Mouse (Mus musculus): ENCODE data around the gene Sema3d. TPM values are rescaled to one million over a fixed set of nuclear protein-coding genes. Genes with fewer than 3 reads are reported as not detected.
A peak's percentile ranks its signal among the peaks of the same experiment; 100 is the strongest.

The Sema3d gene
- polyA plus RNA-seq, 1 experiment from 2014 or later, result 12.4 TPM

- Histone ChIP-seq H3K36me3 (ENCODE audit: control insufficient read depth, insufficient read depth, low read length) (no peaks in the 10 kb centered on the region), H3K27me3 (ENCODE audit: control insufficient read depth, insufficient read depth, low read length) (no peaks in the 10 kb centered on the region), H3K9me3 (ENCODE audit: control insufficient read depth, low read length) (no peaks in the 10 kb centered on the region), H3K4me3 (ENCODE audit: low read depth, low read length) (no peak overlapping the region), H3K4me1 (ENCODE audit: control insufficient read depth, insufficient read depth, low read length) (no peaks in the 10 kb centered on the region), H3K27ac (replicated peaks; ENCODE audit: low read depth, low read length) (no peak overlapping the region), H3K4me2 (ENCODE audit: low read depth, severe bottlenecking) (no peak overlapping the region), H3K9ac (ENCODE audit: low read length) (no peak overlapping the region)
- WGBS, result 31% methylated on average over 5 of the region's 5 CpGs
- ATAC-seq (ENCODE audit: insufficient number of reproducible peaks, low FRiP score, low TSS enrichment, low read depth) (peak; percentile 77; the same call in 1 of the 2 replicates), DNase-seq (ENCODE audit: low spot score) (no peak)
Observed at GRCm38 (mm10) chr5:12423264-12423663, 40.1 kb downstream of the Sema3d start.

GRCm38 (mm10) chr5:12441737-12442136, 58.6 kb downstream of the Sema3d start:
- H3K9ac ChIP-seq (ENCODE audit: low read length), result no peak overlapping the region
- peak; percentile 62 for DNase-seq (ENCODE audit: low spot score)
- no peak overlapping the region for H3K4me2 ChIP-seq (ENCODE audit: low read depth, severe bottlenecking)
- H3K9me3 ChIP-seq (ENCODE audit: control insufficient read depth, low read length), result no peaks in the 10 kb centered on the region
- 10% methylated on average over 1 of the region's 1 CpGs for WGBS
- H3K36me3 ChIP-seq (ENCODE audit: control insufficient read depth, insufficient read depth, low read length), result no peaks in the 10 kb centered on the region
- H3K27me3 ChIP-seq (ENCODE audit: control insufficient read depth, insufficient read depth, low read length), result no peaks in the 10 kb centered on the region
- ATAC-seq (ENCODE audit: insufficient number of reproducible peaks, low FRiP score, low TSS enrichment, low read depth), result peak; percentile 87
- no peak overlapping the region for H3K27ac ChIP-seq (replicated peaks; ENCODE audit: low read depth, low read length)
- peaks cover 3% of the 10 kb centered on the region; the same call in 1 of the 2 replicates for H3K4me1 ChIP-seq (ENCODE audit: control insufficient read depth, insufficient read depth, low read length)
- no peak overlapping the region for H3K4me3 ChIP-seq (ENCODE audit: low read depth, low read length)

- ATAC-seq (ENCODE audit: insufficient number of reproducible peaks, low FRiP score, low TSS enrichment, low read depth) (peak; percentile 64), DNase-seq (ENCODE audit: low spot score) (peak; percentile 33)
- peaks cover 3% of the 10 kb centered on the region; the same call in 1 of the 2 replicates for H3K4me1 ChIP-seq (ENCODE audit: control insufficient read depth, insufficient read depth, low read length)
- H3K4me3 ChIP-seq (ENCODE audit: low read depth, low read length), result no peak overlapping the region
- no peaks in the 10 kb centered on the region for H3K36me3 ChIP-seq (ENCODE audit: control insufficient read depth, insufficient read depth, low read length)
- no peak overlapping the region for H3K4me2 ChIP-seq (ENCODE audit: low read depth, severe bottlenecking)
- no peaks in the 10 kb centered on the region for H3K27me3 ChIP-seq (ENCODE audit: control insufficient read depth, insufficient read depth, low read length)
- H3K9me3 ChIP-seq (ENCODE audit: control insufficient read depth, low read length), result no peaks in the 10 kb centered on the region
- H3K27ac ChIP-seq (replicated peaks; ENCODE audit: low read depth, low read length), result peak overlapping the region; percentile 61
- WGBS, result 34% methylated on average over 7 of the region's 7 CpGs
- no peak overlapping the region for H3K9ac ChIP-seq (ENCODE audit: low read length)
Observed at GRCm38 (mm10) chr5:12442176-12443105, 59.3 kb downstream of the Sema3d start.

- H3K4me2 ChIP-seq (ENCODE audit: low read depth, severe bottlenecking), result no peak overlapping the region
- no peaks in the 10 kb centered on the region for H3K27me3 ChIP-seq (ENCODE audit: control insufficient read depth, insufficient read depth, low read length)
- no peaks in the 10 kb centered on the region for H3K4me1 ChIP-seq (ENCODE audit: control insufficient read depth, insufficient read depth, low read length)
- WGBS, result 87% methylated on average over 4 of the region's 4 CpGs
- DNase-seq (ENCODE audit: low spot score), result no peak
- ATAC-seq (ENCODE audit: insufficient number of reproducible peaks, low FRiP score, low TSS enrichment, low read depth), result no peak
- H3K27ac ChIP-seq (replicated peaks; ENCODE audit: low read depth, low read length), result no peak overlapping the region
- H3K4me3 ChIP-seq (ENCODE audit: low read depth, low read length), result no peak overlapping the region
- no peaks in the 10 kb centered on the region for H3K36me3 ChIP-seq (ENCODE audit: control insufficient read depth, insufficient read depth, low read length)
- no peak overlapping the region for H3K9ac ChIP-seq (ENCODE audit: low read length)
- H3K9me3 ChIP-seq (ENCODE audit: control insufficient read depth, low read length), result no peaks in the 10 kb centered on the region
Observed at GRCm38 (mm10) chr5:12451089-12451488, 67.9 kb downstream of the Sema3d start.

- H3K27ac ChIP-seq (replicated peaks; ENCODE audit: low read depth, low read length), result no peak overlapping the region
- WGBS, result 19% methylated on average over 1 of the region's 1 CpGs
- no peaks in the 10 kb centered on the region for H3K4me1 ChIP-seq (ENCODE audit: control insufficient read depth, insufficient read depth, low read length)
- ATAC-seq (ENCODE audit: insufficient number of reproducible peaks, low FRiP score, low TSS enrichment, low read depth) (no peak), DNase-seq (ENCODE audit: low spot score) (no peak)
- H3K4me2 ChIP-seq (ENCODE audit: low read depth, severe bottlenecking), result no peak overlapping the region
- no peak overlapping the region for H3K4me3 ChIP-seq (ENCODE audit: low read depth, low read length)
- no peak overlapping the region for H3K9ac ChIP-seq (ENCODE audit: low read length)
- H3K36me3 ChIP-seq (ENCODE audit: control insufficient read depth, insufficient read depth, low read length), result no peaks in the 10 kb centered on the region
- H3K9me3 ChIP-seq (ENCODE audit: control insufficient read depth, low read length), result no peaks in the 10 kb centered on the region
- no peaks in the 10 kb centered on the region for H3K27me3 ChIP-seq (ENCODE audit: control insufficient read depth, insufficient read depth, low read length)
Observed at GRCm38 (mm10) chr5:12454946-12455345, 71.8 kb downstream of the Sema3d start.

GRCm38 (mm10) chr5:12457509-12457908, 74.3 kb downstream of the Sema3d start:
- H3K36me3 ChIP-seq (ENCODE audit: control insufficient read depth, insufficient read depth, low read length), result no peaks in the 10 kb centered on the region
- H3K4me2 ChIP-seq (ENCODE audit: low read depth, severe bottlenecking), result no peak overlapping the region
- H3K9ac ChIP-seq (ENCODE audit: low read length), result no peak overlapping the region
- WGBS, result 55% methylated on average over 1 of the region's 1 CpGs
- H3K27me3 ChIP-seq (ENCODE audit: control insufficient read depth, insufficient read depth, low read length), result no peaks in the 10 kb centered on the region
- no peak overlapping the region for H3K27ac ChIP-seq (replicated peaks; ENCODE audit: low read depth, low read length)
- DNase-seq (ENCODE audit: low spot score) (no peak), ATAC-seq (ENCODE audit: insufficient number of reproducible peaks, low FRiP score, low TSS enrichment, low read depth) (no peak)
- no peak overlapping the region for H3K4me3 ChIP-seq (ENCODE audit: low read depth, low read length)
- H3K9me3 ChIP-seq (ENCODE audit: control insufficient read depth, low read length), result no peaks in the 10 kb centered on the region
- no peaks in the 10 kb centered on the region for H3K4me1 ChIP-seq (ENCODE audit: control insufficient read depth, insufficient read depth, low read length)

- 84% methylated on average over 4 of the region's 4 CpGs for WGBS
- H3K9ac ChIP-seq (ENCODE audit: low read length), result no peak overlapping the region
- no peak overlapping the region for H3K4me3 ChIP-seq (ENCODE audit: low read depth, low read length)
- no peak overlapping the region for H3K4me2 ChIP-seq (ENCODE audit: low read depth, severe bottlenecking)
- DNase-seq (ENCODE audit: low spot score) (no peak), ATAC-seq (ENCODE audit: insufficient number of reproducible peaks, low FRiP score, low TSS enrichment, low read depth) (no peak)
- H3K4me1 ChIP-seq (ENCODE audit: control insufficient read depth, insufficient read depth, low read length), result no peaks in the 10 kb centered on the region
- H3K9me3 ChIP-seq (ENCODE audit: control insufficient read depth, low read length), result no peaks in the 10 kb centered on the region
- no peaks in the 10 kb centered on the region for H3K27me3 ChIP-seq (ENCODE audit: control insufficient read depth, insufficient read depth, low read length)
- H3K27ac ChIP-seq (replicated peaks; ENCODE audit: low read depth, low read length), result no peak overlapping the region
- H3K36me3 ChIP-seq (ENCODE audit: control insufficient read depth, insufficient read depth, low read length), result no peaks in the 10 kb centered on the region
Observed at GRCm38 (mm10) chr5:12467568-12468336, 84.6 kb downstream of the Sema3d start.

GRCm38 (mm10) chr5:12474904-12475638, 91.9 kb downstream of the Sema3d start:
- WGBS, result 44% methylated on average over 5 of the region's 5 CpGs
- Histone ChIP-seq H3K9ac (ENCODE audit: low read length) (no peak overlapping the region), H3K4me1 (ENCODE audit: control insufficient read depth, insufficient read depth, low read length) (no peaks in the 10 kb centered on the region), H3K27me3 (ENCODE audit: control insufficient read depth, insufficient read depth, low read length) (no peaks in the 10 kb centered on the region), H3K27ac (replicated peaks; ENCODE audit: low read depth, low read length) (no peak overlapping the region), H3K36me3 (ENCODE audit: control insufficient read depth, insufficient read depth, low read length) (no peaks in the 10 kb centered on the region), H3K9me3 (ENCODE audit: control insufficient read depth, low read length) (no peaks in the 10 kb centered on the region), H3K4me3 (ENCODE audit: low read depth, low read length) (no peak overlapping the region), H3K4me2 (ENCODE audit: low read depth, severe bottlenecking) (no peak overlapping the region)
- DNase-seq (ENCODE audit: low spot score) (no peak), ATAC-seq (ENCODE audit: insufficient number of reproducible peaks, low FRiP score, low TSS enrichment, low read depth) (no peak)
